Mouse (Mus musculus) small intestine, adult 2 months (tissue): ENCODE data around the gene Mapk8ip2. TPM values are rescaled to one million over a fixed set of nuclear protein-coding genes. Genes with fewer than 3 reads are reported as not detected.

Experiments
- H3K27ac ChIP-seq: fragments of 200-500 bp; 2 replicates; pipeline ENCODE4 v1.5.1; 2012; ENCODE audit warnings: low read depth, low read length, control low read depth, inconsistent platforms; ENCODE audit not compliant: insufficient read depth
- H3K27me3 ChIP-seq: fragments of 200-500 bp; 2 replicates; pipeline ENCODE4 v1.6.1; 2012; ENCODE audit warnings: mild to moderate bottlenecking, moderate library complexity, low read length, inconsistent platforms; ENCODE audit not compliant: control insufficient read depth, insufficient read depth
- H3K36me3 ChIP-seq: fragments of 200-500 bp; 2 replicates; pipeline ENCODE4 v1.6.1; 2012; ENCODE audit warnings: mild to moderate bottlenecking, low read length, control low read depth, inconsistent platforms; ENCODE audit not compliant: control insufficient read depth, insufficient read depth
- H3K4me1 ChIP-seq: fragments of 200-500 bp; 2 replicates; pipeline ENCODE4 v1.6.1; 2012; ENCODE audit warnings: low read length, inconsistent platforms, mixed read lengths; ENCODE audit not compliant: control insufficient read depth, insufficient read depth, insufficient read length
- H3K4me3 ChIP-seq: fragments of 200-500 bp; 2 replicates; pipeline ENCODE4 v1.5.1; 2012; ENCODE audit warnings: low read depth, mild to moderate bottlenecking, control low read depth, inconsistent platforms, low read length, moderate library complexity
- CTCF ChIP-seq: fragments of 200-500 bp; IDR thresholded peaks from 2 replicates; pipeline ENCODE4 v1.5.1; 2012; ENCODE audit warnings: low read depth, mild to moderate bottlenecking, control low read depth, inconsistent platforms, low read length, moderate library complexity, mixed read lengths; ENCODE audit not compliant: insufficient replicate concordance, insufficient read length; ENCODE audit errors: extremely low read depth
- POLR2A ChIP-seq: fragments of 200-500 bp; IDR thresholded peaks from 2 replicates; pipeline ENCODE4 v1.6.1; 2012; ENCODE audit warnings: low read depth, mild to moderate bottlenecking, control low read depth, inconsistent platforms, low read length, moderate library complexity
- WGBS: fragments of 180-500 bp; shearing (Covaris S2); methylation state at CpG from one replicate; pipeline ENCODE4 v1.1.7; 2018; 5-methylcytosine and 5-hydroxymethylcytosine counted together
- polyA plus RNA-seq: library from polyadenylated mRNA; depleted of rRNA; stranded (reverse); fragments of >200 nt; gene quantifications from 2 replicates; pipeline ENCODE4 v1.2.3, GENCODE M21; 2012

Mapk8ip2 gene
- polyA plus RNA-seq, 1 experiment, result 0.65 TPM

DNA sequence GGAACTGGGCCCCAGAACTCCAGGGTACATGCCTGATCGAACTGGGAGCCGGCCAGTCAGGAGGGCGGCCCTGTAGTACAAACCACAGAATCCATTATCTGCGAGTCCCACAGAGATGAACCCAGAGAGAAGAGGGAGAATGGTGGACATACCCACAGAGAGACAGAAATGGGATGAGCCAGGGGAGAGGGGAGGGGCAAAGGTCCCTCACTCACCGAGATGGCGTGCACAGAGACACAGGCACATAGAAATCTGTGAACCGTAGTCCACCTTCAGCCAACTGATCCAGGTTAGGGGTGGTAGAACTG lies 21.5 kb downstream of the Mapk8ip2 start:
- peak overlapping the region; percentile 75 for H3K4me3 ChIP-seq
- TF ChIP-seq POLR2A, result no peak
- no peak for TF ChIP-seq CTCF
- 97% methylated on average over 7 of the region's 7 CpGs for WGBS
- no peaks in the 10 kb centered on the region for H3K27me3 ChIP-seq
- H3K4me1 ChIP-seq, result peaks cover 14% of the 10 kb centered on the region
- no peaks in the 10 kb centered on the region for H3K36me3 ChIP-seq
- H3K27ac ChIP-seq, result no peak overlapping the region

DNA sequence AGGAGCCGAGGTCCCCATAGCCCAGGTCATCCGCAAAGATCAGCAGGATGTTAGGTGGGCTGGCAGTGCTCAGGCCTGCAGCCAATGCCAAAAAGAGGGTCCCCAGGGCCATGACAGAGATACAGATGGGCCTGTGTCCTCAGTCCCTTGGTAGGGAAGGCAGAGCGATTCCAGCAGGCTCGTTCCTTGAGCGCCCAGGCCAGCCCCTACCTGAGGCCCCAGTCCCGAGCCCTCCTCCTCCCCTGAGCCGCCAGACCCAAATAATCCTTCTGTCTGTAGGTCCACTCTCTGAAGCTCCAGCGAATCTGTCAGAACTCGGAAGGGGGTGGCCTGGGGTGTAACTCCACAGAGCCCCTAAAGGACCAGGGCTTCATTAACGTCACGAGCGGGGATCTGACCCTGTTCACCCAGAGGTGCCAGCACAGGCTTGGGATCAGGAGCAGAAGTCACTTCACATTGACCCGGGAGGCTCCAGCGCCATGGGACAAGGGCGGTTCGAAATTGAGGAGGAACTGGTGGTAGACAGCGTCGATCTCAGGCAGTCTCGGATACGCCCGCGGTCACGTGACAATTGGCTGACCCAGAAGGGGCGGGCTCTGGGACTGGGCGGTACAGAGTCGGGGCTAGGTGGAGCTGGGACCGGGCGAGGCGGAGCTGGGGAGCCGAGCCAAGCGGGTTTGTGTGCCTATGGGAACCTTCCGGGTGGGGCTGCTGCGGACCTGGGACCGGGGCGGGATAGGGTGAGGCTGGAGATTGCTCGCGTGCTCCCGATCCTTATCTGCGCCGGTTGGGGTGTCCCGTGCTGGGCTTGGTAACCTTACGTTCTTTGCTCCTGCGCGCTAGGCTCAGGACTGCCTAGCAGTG lies 22.1 kb downstream of the Mapk8ip2 start:
- TF ChIP-seq CTCF (no peak), POLR2A (no peak; the same call in 1 of the 2 replicates)
- peak overlapping the region; percentile 75 for H3K4me3 ChIP-seq
- no peaks in the 10 kb centered on the region for H3K27me3 ChIP-seq
- no peaks in the 10 kb centered on the region for H3K36me3 ChIP-seq
- H3K4me1 ChIP-seq, result peaks cover 17% of the 10 kb centered on the region
- WGBS, result 11% methylated on average over 44 of the region's 44 CpGs
- peak overlapping the region; percentile 90 for H3K27ac ChIP-seq

- 4% methylated on average over 5 of the region's 5 CpGs for WGBS
- H3K4me1 ChIP-seq, result peaks cover 18% of the 10 kb centered on the region
- H3K36me3 ChIP-seq, result no peaks in the 10 kb centered on the region
- peak overlapping the region; percentile 90 for H3K27ac ChIP-seq
- peak overlapping the region; percentile 75 for H3K4me3 ChIP-seq
- no peak for TF ChIP-seq CTCF
- TF ChIP-seq POLR2A, result no peak
- H3K27me3 ChIP-seq, result no peaks in the 10 kb centered on the region
These were observed 22.7 kb downstream of the Mapk8ip2 start for GRCm38 (mm10) chr15:89476475-89476815.

DNA sequence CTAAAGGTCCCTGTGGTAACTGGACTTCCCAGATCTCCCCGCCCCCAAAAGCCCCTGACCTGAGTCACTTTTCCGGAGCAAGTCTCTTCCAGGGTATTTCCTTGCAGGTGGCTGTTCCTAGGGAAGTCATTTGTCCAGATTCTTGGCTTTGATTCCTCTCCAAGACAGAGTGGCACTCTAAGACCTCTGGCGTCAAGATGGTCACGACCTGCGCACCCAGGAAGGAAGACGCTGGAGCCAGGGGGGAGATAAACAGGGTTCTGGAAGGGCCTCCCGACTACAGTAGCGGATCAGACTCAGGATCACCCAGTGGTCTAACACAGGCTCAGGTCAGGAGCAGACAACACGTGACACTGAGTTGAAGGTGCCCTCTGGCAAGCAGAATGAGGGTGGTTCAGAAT lies 23.4 kb downstream of the Mapk8ip2 start, which contains the start of gene Arsa:
TSS of gene Arsa (minus strand) at position 335 of the 401 bp plus-strand sequence.
- WGBS, result 42% methylated on average over 9 of the region's 9 CpGs
- H3K27ac ChIP-seq, result peak within 1 kb of the TSS; percentile 90
- peaks cover 18% of the 10 kb centered on the region for H3K4me1 ChIP-seq
- no peaks in the 10 kb centered on the region for H3K36me3 ChIP-seq
- peak within 1 kb of the TSS; percentile 75 for H3K4me3 ChIP-seq
- TF ChIP-seq CTCF, result no peak
- TF ChIP-seq POLR2A, result no peak
- no peaks in the 10 kb centered on the region for H3K27me3 ChIP-seq

DNA sequence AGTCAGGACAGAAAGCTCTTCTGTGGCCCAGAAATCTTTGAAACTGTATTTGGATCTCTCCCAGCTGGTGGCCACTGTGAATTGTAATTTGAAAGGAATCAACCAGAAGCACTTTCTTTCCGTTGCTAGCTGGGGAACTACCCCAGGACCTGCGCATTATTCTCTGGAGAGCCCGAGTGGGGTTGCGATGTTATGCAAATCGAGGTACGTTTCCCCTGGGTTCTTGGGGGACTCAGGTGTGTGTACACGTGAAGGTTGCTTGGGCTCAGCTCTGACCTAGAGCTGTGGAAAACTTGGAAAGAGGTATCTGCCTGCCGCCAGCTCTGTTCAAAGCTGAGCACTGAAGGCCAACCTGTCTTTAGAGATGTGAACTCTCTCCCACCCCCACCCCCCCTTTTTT lies 24.1 kb downstream of the Mapk8ip2 start:
- Histone ChIP-seq H3K27me3 (no peaks in the 10 kb centered on the region), H3K4me3 (no peak overlapping the region), H3K4me1 (peaks cover 18% of the 10 kb centered on the region), H3K27ac (no peak overlapping the region), H3K36me3 (no peaks in the 10 kb centered on the region)
- 80% methylated on average over 8 of the region's 8 CpGs for WGBS
- TF ChIP-seq POLR2A, result no peak
- no peak for TF ChIP-seq CTCF

DNA sequence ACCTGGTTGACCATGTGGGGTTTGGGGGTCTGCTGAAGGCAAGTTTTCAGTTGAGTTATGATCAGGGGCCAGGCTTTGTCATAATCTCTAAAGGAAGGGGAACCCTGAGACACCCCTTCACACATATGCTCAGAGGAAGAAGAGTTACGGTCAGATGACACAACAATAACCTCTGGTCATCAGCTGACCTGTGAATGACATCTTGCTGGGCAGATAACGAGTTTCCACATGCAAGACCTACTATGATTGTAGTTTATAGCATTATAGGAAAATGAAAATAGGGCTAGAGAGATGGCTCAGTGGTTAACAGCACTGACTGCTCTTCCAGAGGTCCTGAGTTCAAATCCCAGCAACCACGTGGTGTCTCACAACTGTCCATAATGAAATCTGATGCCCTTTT lies 24.9 kb downstream of the Mapk8ip2 start:
- Histone ChIP-seq H3K4me1 (peaks cover 14% of the 10 kb centered on the region), H3K4me3 (no peak overlapping the region), H3K27ac (no peak overlapping the region), H3K27me3 (no peaks in the 10 kb centered on the region), H3K36me3 (no peaks in the 10 kb centered on the region)
- 83% methylated on average over 3 of the region's 3 CpGs for WGBS
- no peak for TF ChIP-seq CTCF
- no peak for TF ChIP-seq POLR2A

GRCm38 (mm10) chr15:89480584-89480983 lies 26.9 kb downstream of the Mapk8ip2 start:
- Histone ChIP-seq H3K4me1 (peaks cover 10% of the 10 kb centered on the region), H3K36me3 (no peaks in the 10 kb centered on the region), H3K4me3 (no peak overlapping the region), H3K27me3 (no peaks in the 10 kb centered on the region), H3K27ac (0 out of 2 replicates have a peak overlapping the region, but pooled peaks have one; percentile 27)
- WGBS, result 35% methylated on average over 8 of the region's 8 CpGs
- TF ChIP-seq CTCF, result no peak
- TF ChIP-seq POLR2A, result no peak
